Mouse (Mus musculus) gastrocnemius, postnatal 10 days (tissue): ENCODE data around the gene 4930579F01Rik. TPM values are rescaled to one million over a fixed set of nuclear protein-coding genes. Genes with fewer than 3 reads are reported as not detected.

Experiments
- DNase-seq: peaks from one replicate; pipeline ENCODE4 v3.0.0; 2021; ENCODE audit warnings: mixed read lengths
- long read RNA-seq, 2 experiments: library from polyadenylated mRNA; stranded (forward); transcript quantifications; one replicate each; pipeline ENCODE4 v2.0.0; 2021
- total RNA-seq, 2 experiments: library from RNA; stranded (reverse); gene quantifications; 2 replicates each; pipeline ENCODE4 v1.2.3; 2021

4930579F01Rik gene
- total RNA-seq = not detected
- long read RNA-seq, experiment 1 = 0 reads
- long read RNA-seq, experiment 2 = 0 reads

DNA sequence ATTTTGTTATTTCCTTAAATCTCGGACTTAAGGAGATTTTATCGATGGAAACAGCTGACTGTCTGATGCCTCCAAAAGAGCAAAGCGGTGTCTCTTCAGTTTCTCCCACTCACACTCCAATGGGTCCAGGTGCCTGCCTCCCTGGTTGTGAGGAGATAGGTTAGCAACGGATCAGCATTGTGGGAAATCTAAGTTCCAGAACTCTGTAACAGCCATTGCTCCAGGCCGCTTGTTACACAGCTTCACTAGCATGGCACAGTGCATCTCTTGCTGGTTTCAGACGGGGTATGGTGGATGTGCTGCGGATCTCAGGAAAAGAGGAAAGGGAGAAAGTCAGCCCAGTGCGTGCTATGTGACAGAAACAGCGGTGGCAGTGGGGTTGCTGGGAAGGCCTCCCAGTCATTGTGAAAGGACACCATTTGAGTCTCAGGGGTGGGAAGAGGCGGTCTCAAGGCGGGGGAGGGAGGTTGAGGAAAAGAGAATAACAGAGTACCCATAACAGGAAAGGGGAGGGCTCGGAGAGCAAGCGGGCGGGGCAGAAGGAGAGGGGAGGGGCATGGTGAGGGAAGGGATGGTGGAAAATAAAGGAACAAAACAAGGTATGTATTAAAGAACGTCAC is at the start of gene 4930579F01Rik:
4930579F01Rik (minus strand) TSS at position 143 of the 620 bp plus-strand sequence.
- DNase-seq = no peak

DNA sequence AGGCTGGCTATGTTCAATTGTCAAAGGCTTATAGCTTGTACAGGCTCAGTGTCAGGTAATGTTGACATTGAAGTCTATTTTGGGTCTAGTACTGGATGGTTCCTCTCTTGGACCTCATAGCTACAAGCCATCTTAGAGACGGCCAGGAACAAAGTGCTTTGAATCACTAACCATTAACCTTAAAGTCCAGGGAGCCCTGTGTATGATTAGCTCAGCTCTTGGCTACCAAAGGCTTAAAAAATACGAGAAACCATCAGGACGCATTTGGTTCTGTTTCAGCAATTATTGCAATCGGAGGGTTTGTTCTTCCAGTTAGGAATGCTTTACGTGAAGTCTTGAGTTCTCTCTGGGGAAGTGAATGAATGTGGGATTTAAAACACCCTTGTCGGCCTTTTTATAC is 49.3 kb upstream of the 4930579F01Rik start:
- DNase-seq = no peak

DNA sequence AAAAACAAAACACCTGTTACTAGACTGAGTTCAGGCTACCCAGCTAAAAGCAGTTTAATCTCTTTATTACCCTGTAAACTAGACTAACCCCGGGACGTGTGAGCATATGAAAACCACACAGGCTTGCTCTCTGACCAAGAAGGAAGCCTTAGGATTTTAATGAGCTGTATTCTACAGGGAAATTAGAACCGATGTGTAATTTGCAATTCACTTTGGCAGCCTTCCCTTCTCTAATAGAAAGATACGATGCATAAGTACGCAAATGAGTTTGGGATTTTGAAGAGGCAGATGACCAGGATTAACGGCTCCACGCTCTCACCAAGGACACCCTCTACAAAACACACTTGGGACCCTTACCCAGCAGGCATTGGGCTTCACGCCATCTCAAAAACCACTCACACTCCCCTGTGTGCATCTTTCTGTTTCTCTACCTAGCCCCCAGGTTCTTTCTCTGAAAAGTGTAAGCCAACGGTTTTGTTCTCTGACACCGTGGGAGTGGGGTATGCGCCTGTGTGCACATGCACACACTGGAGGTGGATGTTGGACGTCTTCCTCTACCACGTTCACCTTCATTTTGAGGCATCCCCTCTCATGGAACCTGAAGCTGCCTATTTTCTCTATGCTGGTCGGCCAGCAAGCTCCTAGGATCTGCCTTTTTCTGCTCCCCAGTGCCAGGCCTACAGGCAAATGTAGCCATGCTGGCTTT is 48.5 kb upstream of the 4930579F01Rik start:
- DNase-seq = no peak

DNA sequence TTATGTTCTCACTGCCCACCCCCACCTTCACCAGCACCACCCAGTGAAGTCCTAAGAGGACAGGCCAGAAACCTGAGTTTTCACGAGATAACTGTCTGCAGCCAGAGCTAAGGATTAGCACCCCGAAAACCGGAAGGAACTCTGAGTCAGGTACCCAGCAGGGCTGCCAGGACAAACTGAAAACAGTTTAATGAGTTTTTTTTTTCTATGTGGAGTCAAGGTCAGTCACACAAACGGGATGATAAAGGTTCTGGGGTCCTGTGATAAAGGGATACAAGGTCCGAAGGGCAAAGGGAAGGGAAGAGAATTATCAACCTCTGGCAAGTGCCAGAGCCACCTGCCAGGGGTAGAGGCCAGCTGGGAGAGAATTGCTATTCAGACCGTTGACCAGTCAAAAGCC is 47.7 kb upstream of the 4930579F01Rik start:
- no peak for DNase-seq

DNA sequence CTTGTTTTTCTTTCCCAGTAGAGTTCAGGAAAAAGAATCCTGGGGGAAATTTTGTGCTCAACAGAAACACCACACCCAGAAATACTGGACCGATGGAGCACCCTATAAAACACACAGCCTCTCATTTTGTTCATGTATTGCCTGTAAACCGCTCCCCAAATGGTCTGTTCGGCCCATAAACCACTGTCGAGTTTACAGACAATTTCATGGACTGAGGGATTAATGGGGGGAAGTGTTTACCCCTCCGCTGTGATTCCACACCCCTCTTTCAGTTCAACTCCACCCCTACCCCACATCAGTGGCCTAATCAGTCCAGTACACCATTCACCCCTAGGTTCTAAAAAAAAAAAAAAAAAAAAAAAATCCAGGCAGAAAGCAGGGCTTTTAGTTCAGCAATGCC is 47.3 kb upstream of the 4930579F01Rik start:
- no peak for DNase-seq

DNA sequence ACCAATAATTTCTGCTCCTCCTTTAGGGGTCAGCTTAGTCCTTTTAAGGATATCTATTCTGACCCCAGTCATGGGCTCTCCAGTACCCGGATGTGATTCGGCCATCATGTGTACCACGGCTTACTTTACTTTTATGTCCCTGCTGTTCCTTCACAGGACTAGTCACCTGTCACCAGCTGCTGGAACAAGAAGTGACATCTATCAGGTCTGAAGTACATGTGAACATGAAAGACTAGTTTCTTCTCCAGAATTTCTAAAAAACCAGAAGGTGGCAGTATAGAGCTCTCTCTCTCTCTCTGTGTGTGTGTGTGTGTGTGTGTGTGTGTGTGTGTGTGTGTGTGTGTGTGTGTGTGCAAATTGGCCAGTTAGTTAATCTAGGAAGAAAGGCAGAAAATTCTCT is 46.8 kb upstream of the 4930579F01Rik start:
- no peak for DNase-seq

DNA sequence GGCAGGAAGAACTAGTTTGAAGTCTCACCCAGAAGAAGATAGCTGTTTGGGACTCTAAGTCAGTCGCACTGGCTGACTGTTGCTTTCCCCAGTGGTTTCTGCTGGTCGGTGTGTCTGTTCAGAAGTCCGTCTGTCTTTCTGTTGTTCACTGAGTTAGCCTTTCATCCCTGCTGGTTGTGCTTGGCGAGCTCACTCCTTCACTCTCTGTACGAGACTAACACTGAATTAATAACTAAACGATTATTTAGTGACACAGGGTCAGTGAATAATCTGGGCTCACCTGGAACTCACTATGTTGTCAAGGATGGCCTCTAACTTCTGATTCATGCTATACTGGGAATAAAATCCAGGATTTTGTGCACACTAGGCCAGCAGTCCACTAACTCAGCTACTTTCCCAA is 45.8 kb upstream of the 4930579F01Rik start:
- DNase-seq = no peak

DNA sequence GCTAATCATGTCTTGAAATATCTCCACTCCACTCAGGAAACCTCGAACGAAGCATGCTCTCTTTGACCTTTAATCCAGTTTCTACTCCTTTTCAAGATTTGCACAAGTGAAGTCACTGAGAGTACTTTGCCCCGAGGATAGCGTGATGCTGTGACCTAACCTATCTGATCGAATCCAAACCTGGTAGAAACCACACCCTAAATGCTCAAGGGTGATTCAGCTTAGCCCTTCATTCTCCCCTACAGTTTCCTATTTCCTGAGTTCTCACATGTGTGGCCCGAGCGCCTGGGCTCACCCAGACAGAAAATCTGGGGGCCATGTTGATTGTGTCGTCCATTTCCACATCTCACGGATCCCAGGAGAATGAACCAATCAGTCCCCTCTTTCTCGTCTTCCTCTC is 44.4 kb upstream of the 4930579F01Rik start:
- no peak for DNase-seq

DNA sequence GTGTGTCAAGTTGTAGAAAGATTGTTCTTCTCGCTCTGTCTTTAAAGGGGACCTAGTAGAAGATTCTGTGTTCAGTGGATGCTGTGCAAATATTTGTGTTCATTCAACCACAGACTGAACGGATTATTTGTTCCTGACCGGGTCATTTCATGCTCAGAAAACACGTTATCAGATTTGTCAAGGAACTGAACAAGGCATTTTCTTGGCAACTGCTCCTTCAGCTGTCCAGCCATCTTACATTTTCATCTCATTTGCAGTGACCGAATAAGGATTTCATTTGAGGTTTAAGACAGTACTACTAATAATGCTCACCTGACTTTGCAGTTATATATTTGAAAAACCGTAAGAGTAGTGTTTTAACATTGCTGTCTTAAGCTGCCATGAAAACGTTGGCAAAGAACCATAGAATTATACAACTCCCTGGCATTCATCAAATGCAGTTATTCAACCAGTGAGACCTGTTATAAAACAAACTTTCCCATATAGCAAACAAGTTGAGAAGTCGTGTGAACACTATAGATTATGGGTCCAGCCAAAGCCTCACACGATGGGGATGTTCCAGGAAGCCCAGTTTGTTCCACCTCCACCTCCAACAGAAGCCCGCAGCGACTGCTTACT is 43.0 kb upstream of the 4930579F01Rik start:
- DNase-seq = no peak

DNA sequence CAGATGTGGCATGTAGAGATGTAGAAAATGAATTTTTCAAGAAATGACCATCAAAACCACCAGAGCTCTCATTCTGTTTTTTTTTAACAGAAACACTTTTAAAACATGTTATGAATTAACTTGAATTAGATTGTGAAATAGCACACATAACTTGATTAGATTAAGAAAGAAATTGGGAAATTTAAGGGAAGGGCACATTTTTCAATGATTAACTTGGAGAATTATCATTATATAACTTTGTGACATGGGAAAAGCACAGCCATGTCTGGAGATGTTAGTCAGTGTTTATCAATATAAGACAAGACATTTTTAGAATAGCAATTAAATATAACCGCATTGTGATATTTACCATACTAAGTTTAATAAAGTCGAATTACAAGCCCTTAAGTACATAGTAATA is 37.9 kb upstream of the 4930579F01Rik start:
- DNase-seq = no peak

DNA sequence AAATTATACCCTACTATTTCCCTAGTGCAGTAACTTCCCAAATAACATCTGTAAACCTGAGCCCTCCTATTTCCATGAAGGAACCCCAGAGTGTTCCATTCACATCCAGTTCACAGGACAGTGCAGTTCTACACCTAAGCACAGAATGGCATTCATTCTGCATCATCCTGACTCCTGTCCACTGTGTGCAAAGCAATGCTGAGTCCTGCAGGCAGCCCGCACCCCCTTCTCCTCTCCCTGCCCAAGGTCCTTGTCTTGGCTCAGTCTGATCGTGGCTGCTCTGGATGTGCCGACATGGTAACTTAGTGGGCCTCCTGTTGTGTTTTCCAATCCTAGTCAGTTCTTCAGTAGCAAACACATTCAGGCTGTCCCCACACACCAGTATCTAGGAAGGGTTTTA is 36.6 kb upstream of the 4930579F01Rik start:
- no peak for DNase-seq

DNA sequence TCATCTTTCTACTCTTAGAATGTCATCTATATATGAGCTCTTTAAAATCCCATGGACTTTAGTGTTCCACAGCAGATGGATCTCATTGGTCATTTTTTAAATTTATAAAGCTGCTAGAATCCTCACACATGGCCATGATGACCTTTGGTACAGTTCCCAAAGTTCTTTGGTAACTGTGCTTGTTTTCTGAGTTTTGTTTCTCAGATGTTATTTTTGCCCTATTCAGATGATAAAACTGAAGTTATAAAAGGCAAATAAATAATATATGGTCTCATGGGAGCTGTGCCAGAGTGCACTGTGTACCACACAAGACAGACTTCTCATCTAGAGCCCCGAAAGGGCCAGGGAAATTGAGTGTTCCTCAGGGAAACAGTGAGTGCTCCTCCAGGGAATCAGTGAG is 35.8 kb upstream of the 4930579F01Rik start:
- DNase-seq = no peak

DNA sequence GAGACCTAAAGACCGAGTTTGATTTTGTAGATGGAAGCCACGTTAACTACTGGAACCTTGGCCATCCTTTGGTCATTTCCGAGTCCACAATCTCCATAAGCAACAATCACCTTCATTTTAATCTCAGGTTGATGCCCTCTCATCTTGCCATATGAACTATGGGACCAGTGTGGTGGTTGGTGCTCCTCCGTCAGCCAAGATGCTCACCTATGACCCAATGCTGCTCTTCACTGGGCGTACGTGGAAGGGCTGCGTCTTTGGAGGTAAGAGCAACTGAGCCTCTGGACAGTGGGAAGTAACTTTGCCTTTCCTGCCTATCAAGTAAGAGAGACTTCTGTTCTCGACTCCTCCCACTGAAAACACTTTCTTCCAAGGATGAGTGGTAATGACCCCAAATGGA is 34.2 kb upstream of the 4930579F01Rik start:
- DNase-seq = no peak

DNA sequence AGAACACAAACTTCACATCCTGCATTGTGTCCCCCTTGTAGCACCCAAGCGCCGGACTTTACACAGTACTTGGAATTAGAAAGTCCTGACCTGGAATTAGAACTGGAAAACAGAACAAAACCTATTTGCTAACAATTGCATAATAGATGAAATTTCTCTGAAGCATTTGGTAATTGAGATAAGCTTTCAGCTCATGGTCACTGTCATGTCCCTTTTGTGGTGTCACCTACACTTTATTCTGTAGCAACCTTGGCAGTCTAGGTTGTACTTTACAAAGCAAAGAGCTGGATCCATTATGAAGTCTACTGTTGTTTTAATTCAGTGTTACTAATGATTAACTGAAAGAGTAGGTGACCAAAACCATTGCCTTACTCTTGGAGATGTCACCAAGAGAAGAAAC is 33.5 kb upstream of the 4930579F01Rik start:
- DNase-seq = no peak

DNA sequence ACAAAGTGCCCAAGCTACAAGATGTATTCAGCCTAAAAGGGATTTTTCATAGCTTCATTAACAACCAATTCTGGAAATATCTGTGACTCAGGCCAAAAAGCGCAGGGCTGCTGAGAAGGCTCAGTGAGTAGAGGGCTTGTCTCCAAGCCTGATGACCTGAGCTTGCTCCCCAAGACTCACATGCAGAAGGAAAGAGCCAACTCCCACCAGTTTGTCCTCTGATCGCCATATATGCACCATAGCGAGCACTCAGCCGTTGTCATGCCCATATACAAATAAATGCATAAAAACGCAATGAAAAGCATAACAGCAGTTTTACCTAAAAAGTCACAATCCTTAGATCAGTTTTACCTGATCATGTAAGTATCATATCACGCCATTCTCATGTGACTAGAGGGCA is 32.9 kb upstream of the 4930579F01Rik start:
- no peak for DNase-seq

DNA sequence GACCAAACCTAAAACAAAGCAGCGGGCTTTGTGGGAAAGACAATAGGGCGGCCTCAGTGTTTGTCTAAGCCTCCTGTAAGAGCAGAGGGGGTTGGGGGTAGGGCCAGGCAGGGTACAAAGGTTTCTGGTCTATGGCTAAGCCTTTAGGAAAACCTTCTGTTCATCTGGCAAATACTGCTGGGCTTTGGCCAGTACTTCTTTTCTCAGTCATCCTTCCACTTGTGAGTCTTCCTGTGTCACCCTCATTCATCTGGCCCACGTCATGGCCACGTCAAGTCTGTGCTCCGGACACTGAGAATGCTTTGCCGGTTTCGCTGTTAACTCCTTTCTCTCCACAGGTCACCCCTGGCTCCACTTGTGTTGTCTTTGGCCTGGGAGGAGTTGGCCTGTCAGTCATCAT is 32.2 kb upstream of the 4930579F01Rik start:
- DNase-seq = no peak

DNA sequence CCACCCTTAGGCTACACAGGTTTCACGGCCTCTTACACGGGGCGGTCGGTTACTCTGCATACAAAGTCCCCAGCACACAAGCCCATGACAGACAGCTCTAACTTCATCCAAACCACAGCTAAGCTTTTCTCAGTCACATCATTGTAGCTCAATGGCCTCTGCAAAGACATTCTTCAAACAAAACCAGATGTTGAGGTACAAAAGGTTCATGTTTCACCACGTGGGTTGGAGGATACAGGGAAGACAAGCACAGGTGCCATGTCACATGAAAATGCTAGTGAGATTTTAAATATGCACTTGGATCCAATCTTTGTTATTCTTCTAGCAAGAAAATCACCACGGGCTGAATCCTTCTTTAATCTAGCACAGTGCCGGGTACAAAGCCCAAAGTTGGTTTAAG is 31.7 kb upstream of the 4930579F01Rik start:
- no peak for DNase-seq

DNA sequence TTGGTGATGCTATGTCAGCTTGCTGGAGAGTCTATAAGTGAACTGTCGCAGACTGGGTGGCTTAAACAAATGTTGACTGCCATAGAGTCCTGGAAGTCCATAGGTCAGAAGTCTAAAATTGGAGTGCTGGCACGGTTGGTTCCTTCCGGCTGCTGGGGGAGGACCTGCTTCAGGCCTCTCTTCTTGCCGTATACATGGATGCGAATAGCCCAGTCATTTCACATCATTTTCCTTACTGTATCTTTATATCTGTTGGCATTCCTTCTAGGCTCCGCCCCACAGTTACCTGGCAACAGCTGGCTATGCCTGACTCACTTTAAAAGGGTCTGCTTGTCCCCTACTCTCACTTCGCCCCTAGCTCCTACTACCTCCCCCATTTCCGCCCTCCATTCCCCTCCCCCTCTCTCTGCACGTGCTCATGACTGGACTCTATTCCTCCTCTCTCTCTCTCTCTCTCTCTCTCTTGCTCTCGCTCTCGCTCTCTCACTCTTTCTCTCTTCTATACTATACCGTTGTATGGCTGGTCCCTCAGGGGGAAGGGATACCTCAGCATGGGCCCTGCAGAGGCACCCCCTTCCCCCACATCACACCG is 30.8 kb upstream of the 4930579F01Rik start:
- DNase-seq = no peak

DNA sequence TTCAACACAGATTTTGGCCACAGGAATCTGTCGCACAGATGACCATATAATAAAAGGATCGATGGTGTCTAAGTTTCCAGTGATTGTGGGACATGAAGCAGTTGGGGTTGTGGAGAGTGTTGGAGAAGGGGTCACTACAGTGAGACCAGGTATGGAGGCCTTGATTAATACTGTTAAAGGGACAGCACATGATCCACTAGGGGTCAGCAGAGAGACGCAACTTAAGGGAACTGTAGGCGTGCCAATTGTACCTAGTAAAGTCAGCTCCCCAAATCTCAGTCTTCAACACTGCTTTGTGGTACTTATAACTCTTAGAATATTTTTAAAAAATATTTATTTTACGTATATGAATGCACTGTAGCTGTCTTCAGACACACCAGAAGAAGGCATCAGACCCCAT is 29.3 kb upstream of the 4930579F01Rik start:
- DNase-seq = peak; percentile 65

DNA sequence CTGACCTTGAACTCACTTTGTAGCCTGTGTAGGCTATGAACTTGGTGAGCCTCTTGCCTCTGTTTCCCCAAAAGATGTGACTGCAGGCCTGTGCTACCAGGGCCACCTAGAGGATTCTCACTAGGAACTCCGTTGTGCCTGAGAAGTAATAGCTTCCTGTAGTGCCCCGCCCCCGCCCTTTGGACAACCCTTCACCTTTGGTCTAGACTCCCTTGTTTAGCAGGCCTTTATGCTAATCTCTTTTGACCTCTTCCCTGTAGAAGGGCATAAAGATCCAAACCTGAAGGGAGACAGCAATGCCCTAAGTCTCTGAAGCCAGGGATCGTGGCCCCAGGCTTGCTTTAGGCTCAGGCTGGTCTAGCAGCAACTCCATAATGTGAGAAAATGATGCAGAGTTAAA is 28.9 kb upstream of the 4930579F01Rik start:
- no peak for DNase-seq

DNA sequence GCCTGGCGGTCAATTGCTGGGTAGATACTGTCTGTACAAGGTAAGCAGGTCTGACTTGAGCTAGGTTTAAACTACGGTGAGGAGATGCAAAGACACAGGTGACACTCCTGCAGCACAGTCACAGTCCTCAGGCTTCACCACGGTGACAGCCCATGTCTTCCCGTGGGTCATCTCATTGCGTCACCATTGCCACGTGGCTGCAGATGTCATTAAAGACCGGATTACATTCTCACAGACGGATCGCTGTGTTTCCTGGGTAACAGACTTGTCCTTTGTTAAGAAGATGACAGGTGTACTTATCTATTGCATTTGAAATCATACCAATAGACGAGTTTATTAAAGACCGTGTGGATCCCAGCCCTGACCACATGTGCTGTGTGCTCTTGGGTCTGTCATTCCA is 27.5 kb upstream of the 4930579F01Rik start:
- DNase-seq = no peak

DNA sequence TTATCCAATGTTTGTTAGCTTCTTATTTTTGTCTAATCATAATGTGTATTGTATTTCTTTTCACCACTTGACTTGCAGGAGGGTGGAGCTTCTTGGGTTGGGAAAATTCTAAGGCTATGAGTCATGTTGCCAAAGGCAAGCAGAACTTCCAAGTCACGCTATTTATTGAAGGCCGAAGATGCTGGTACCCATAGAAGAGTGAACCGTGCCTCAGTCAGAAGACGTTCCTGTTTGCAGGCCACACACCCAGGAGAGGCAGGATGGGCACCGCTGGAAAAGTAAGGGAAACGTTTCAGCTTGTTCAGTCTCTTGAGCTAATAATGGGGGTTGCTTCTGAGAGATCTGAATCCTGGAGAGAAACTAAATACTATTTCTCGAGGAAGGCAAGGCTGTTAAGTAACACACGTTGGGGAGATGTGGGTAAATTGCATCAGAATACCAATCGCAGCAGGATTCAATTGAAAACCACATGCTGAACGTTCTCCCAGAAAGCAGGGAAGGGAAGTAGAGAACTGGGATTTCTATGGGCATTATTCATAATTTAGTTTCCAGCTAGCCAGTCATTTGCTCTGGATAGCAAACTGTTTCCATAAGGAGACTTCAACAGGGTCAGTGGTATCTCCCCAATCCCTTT is 24.1 kb upstream of the 4930579F01Rik start, which contains the start of gene Adh7:
Adh7 (plus strand) TSS at position 130 of the 634 bp plus-strand sequence.
- no peak for DNase-seq

DNA sequence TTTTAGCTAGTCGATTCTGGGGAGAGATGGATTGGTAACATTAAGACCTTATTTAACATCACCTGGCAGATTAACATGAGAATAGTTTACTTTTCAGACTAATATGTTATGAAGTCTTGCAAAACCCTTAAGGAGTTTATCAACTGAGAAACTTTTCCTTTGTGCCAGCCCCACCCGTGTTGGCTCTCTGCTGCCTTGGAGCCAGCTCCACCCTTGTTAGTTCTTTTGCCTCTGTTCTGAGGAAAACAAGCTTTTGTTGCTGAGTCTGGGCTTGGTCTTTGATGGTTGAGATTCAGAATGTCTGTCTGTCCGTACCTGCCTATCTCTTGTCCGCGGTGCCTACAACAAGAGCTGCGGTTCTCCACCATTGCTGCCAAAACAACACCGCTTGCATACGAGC is 22.5 kb upstream of the 4930579F01Rik start:
- no peak for DNase-seq
